Mouse (Mus musculus): Measurements from ENCODE around the gene Tufm.
A peak's percentile ranks its signal among the peaks of the same experiment; 100 is the strongest.

Tufm gene

GRCm38 (mm10) chr7:126499416-126499815 lies 12.3 kb downstream of the Tufm start:
- no peak for DNase-seq (ENCODE audit: low read depth, low spot score)

- no peak for DNase-seq (ENCODE audit: low read depth, low spot score)
These were observed 14.5 kb downstream of the Tufm start for GRCm38 (mm10) chr7:126501684-126502022.

GRCm38 (mm10) chr7:126502023-126502741 lies 15.0 kb downstream of the Tufm start:
- DNase-seq (ENCODE audit: low read depth, low spot score), result peak; percentile 97

DNA sequence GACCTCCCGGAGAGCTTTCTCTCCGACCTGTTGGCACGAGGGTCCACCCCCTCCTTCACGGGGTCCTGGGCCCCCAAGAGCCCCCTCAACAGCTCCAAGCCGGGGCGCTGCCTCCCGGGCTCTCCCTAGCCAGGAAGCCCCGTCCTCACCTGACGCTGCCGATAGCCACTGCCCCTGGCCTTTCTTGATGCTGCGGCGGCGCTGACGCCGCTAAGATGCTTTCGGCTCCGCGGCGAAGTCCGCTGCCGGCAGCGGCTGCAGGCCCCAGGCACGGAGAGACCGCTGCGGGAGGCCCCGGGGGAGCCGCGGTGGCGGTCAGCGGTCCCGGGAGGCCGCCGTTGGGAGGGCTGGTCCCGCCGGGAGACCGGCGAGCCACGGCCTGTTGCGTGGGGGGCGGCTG lies 15.6 kb downstream of the Tufm start:
- DNase-seq (ENCODE audit: low read depth, low spot score), result no peak

GRCm38 (mm10) chr7:126503273-126503878 lies 16.2 kb downstream of the Tufm start, which contains the start of gene Atxn2l:
Gene Atxn2l (minus strand): TSS chr7:126503437.
- DNase-seq (ENCODE audit: low read depth, low spot score), result peak; percentile 97

DNA sequence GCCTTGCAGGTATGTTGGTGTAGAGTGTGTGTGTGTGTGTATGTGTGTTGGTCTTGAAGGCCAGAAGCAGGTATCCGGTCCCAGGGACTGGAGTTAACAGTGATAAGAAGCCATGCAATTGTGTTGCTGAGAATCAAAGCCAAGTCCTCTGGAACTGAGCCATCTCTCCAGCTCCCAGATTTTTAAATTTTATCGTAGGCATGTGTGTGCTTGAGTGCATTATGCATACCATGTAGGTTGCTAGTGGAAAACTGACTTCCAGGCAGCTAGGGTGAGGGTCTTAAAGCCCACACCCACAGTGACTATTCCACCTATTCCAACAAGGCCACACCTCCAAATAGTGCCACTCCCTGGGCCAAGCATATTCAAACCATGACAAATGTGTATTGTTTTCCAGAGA lies 17.8 kb downstream of the Tufm start:
- DNase-seq (ENCODE audit: low read depth, low spot score), result no peak

DNA sequence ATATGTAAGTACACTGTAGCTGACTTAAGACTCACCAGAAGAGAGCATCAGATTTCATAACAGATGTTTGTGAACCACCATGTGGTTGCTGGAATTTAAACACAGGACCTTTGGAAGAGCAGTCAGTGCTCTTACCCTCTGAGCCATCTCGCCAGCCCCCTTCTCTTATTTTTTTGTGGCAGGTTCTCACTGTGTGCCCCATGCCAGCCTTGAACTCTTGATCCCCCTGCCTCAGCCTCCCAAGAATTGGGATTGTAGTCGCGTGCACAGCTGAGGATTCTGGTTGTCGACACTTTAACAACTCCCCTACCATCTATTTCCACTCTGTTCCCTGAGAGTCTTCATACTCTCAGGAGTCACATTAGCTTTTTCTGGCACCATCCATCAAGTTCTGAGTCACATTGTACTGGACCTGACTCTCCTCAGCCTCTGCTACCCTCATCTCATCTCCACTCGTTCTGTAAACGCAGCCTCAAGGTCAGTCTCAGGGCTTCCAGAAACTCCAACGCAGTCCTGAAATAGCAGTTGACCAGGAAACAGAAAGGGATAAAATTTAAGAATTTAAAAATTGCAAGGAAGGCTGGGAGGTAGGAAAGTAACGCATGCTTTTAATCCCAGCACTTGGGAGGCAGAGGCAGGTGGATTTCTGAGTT lies 20.1 kb downstream of the Tufm start:
- DNase-seq (ENCODE audit: low read depth, low spot score), result no peak

GRCm38 (mm10) chr7:126511287-126511686 lies 24.1 kb downstream of the Tufm start:
- DNase-seq (ENCODE audit: low read depth, low spot score), result no peak

DNA sequence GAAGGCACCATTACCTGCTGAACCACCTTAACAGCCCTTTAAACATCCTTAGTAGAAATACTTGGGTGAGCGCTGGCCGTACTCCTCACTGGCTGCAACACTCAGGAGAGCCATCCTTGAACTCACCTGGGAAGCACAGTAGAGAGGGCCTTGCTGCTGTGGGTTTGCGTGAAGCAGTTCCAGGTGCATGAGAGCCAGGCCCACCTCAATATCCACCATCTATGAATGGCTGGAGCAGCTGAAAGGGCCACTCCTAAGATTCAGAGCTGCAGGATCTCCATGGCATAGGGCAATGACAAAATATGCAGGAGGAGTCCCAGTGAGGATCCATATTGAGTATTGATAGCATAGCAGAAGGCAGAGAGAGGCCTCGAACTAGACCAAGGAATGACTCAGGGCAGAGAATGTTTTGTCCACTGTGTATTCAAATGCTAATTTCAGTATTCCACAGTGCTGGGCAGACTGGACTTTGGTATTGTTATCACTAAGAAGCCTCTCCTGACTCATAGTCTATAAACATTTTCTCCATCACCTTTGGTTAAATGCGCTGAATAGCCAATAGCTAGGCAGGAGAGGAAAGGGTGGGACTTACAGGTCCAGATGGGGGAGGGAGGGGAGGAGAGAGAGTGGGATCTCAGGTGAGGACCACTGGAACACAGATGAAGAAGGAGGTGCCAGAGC lies 31.2 kb downstream of the Tufm start:
- DNase-seq (ENCODE audit: low read depth, low spot score), result no peak

DNA sequence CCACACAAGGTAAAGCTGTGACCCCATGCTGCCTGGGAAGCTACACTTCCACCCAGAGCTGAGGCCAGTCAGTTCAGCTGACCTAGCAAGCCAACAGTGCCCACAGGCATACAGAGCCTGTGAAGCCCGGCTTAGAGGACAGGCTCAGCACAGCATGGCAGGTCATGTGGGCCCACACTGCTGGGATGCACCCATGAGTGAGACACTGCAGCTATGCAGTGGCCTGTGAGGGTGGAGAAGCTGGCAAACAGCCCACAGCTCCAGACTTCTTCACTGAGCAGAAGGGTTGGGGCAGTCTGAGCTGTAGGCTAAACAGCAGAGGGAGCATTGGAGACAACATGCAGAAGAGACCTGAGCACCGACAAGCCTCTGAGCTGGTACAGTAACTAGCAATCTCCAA lies 32.4 kb downstream of the Tufm start:
- no peak for DNase-seq (ENCODE audit: low read depth, low spot score)

GRCm38 (mm10) chr7:126523316-126523715 lies 36.2 kb downstream of the Tufm start:
- no peak for DNase-seq (ENCODE audit: low read depth, low spot score)

DNA sequence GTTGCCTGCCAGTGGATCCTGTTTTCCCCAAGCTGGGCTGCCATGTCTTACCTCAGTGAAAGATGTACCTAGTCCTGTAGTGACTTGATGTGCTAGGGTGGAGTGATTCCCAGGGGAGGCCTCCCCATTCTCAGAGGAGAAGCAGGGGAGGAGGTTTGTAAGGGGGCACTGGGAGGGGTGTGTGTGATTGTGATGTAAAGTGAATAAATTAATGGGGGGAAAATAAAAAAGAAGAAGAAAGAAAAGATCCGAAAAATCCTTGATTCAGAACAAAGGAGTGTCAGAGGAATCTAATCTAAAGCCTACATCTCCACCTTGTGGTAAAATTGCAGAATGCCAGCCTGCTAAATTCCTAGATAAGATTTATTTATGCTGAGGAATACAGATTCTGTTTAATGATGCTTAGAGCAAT lies 41.0 kb downstream of the Tufm start:
- DNase-seq (ENCODE audit: low read depth, low spot score), result peak; percentile 32

DNA sequence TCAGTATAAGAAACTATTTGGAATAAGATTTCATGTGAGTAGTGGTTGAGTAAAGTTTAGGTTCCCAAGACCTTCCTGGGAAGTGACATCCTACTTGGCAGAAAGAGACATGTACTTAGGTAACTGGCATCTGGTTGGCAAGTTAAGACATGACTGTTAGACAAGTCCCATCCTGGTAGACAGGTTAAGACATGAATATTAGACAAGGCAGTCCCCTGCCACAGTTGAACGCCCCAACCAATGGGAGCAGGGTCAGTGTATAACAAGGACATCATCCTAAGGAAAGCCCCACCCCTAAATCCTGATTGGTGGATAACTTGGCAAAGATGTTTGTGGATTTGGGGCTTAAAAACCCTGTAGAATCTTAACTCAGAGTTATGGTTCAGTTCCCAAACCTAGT lies 46.3 kb downstream of the Tufm start:
- no peak for DNase-seq (ENCODE audit: low read depth, low spot score)

GRCm38 (mm10) chr7:126535766-126536165 lies 48.6 kb downstream of the Tufm start:
- no peak for DNase-seq (ENCODE audit: low read depth, low spot score)

DNA sequence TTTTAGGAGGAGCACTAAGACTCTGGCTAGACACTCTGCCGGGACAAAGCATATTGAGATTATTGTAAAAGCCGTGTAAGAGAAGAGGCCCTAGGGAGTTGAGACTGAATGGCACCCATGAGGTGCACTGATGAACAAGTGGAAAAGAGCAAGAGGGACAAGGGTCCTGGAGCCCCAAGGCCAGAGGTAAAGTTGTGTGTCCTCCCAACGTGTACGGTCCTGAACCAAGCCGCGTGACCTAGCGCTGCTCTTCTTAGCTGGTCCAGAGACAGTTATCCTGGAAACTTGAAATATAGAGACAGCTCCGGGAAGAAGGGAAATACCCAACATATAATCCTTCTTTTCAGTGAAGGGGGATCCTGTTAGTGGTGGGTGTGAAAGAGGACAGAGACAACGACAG lies 49.3 kb downstream of the Tufm start:
- DNase-seq (ENCODE audit: low read depth, low spot score), result no peak

- no peak for DNase-seq (ENCODE audit: low read depth, low spot score)
These were observed 50.8 kb downstream of the Tufm start for GRCm38 (mm10) chr7:126537820-126538585.
